Mouse (Mus musculus): ENCODE data around the gene Npas3. TPM values are rescaled to one million over a fixed set of nuclear protein-coding genes. Genes with fewer than 3 reads are reported as not detected.
A peak's percentile ranks its signal among the peaks of the same experiment; 100 is the strongest.

Gene Npas3
- polyA plus RNA-seq, 1 experiment from 2014 or later, result 0.16 TPM

GRCm38 (mm10) chr12:53764143-53764542 is 515.7 kb downstream of the Npas3 start:
- DNase-seq, result no peak
- no peaks in the 10 kb centered on the region for H3K9me3 ChIP-seq (replicated peaks)
- no peak overlapping the region for H3K4me2 ChIP-seq
- ATAC-seq (ENCODE audit: low read depth), result no peak
- WGBS (ENCODE audit: insufficient replicate concordance), result 49% methylated on average over 4 of the region's 4 CpGs
- H3K27ac ChIP-seq, result no peak overlapping the region
- no peaks in the 10 kb centered on the region for H3K36me3 ChIP-seq
- no peak overlapping the region for H3K9ac ChIP-seq
- H3K27me3 ChIP-seq, result no peaks in the 10 kb centered on the region
- H3K4me3 ChIP-seq (replicated peaks), result no peak overlapping the region
- H3K4me1 ChIP-seq (replicated peaks), result no peaks in the 10 kb centered on the region

GRCm38 (mm10) chr12:53768392-53768791 is 519.9 kb downstream of the Npas3 start:
- WGBS (ENCODE audit: insufficient replicate concordance), result 80% methylated on average over 11 of the region's 11 CpGs
- H3K4me1 ChIP-seq (replicated peaks), result no peaks in the 10 kb centered on the region
- no peak for ATAC-seq (ENCODE audit: low read depth)

GRCm38 (mm10) chr12:53771394-53771936 is 523.0 kb downstream of the Npas3 start:
- DNase-seq, result no peak
- Histone ChIP-seq H3K4me1 (replicated peaks) (no peaks in the 10 kb centered on the region), H3K4me2 (no peak overlapping the region), H3K27ac (no peak overlapping the region), H3K9me3 (replicated peaks) (no peaks in the 10 kb centered on the region), H3K9ac (no peak overlapping the region), H3K27me3 (no peaks in the 10 kb centered on the region), H3K36me3 (no peaks in the 10 kb centered on the region), H3K4me3 (replicated peaks) (no peak overlapping the region)
- no peak for ATAC-seq (ENCODE audit: low read depth)
- WGBS (ENCODE audit: insufficient replicate concordance), result 69% methylated on average over 14 of the region's 14 CpGs

More at GRCm38 (mm10) chr12:53768392-53768791, 519.9 kb downstream of the Npas3 start:
- Histone ChIP-seq H3K4me3 (replicated peaks) (no peak overlapping the region), H3K27ac (no peak overlapping the region), H3K9ac (no peak overlapping the region), H3K36me3 (no peaks in the 10 kb centered on the region), H3K27me3 (no peaks in the 10 kb centered on the region), H3K9me3 (replicated peaks) (no peaks in the 10 kb centered on the region), H3K4me2 (no peak overlapping the region)
- no peak for DNase-seq

- Histone ChIP-seq H3K4me1 (replicated peaks) (no peaks in the 10 kb centered on the region), H3K27ac (no peak overlapping the region), H3K27me3 (no peaks in the 10 kb centered on the region; the same call in none of the 2 replicates), H3K9ac (no peak overlapping the region), H3K9me3 (replicated peaks) (no peaks in the 10 kb centered on the region), H3K4me2 (no peak overlapping the region), H3K36me3 (no peaks in the 10 kb centered on the region), H3K4me3 (replicated peaks) (no peak overlapping the region)
- 64% methylated on average over 11 of the region's 11 CpGs for WGBS (ENCODE audit: insufficient replicate concordance)
- ATAC-seq (ENCODE audit: low read depth) (no peak), DNase-seq (no peak)
These were observed 533.5 kb downstream of the Npas3 start for GRCm38 (mm10) chr12:53781850-53782552.

GRCm38 (mm10) chr12:53789501-53789900 is 541.0 kb downstream of the Npas3 start:
- H3K36me3 ChIP-seq, result no peaks in the 10 kb centered on the region
- no peak overlapping the region for H3K4me3 ChIP-seq (replicated peaks)
- H3K9me3 ChIP-seq (replicated peaks), result no peaks in the 10 kb centered on the region
- no peaks in the 10 kb centered on the region for H3K27me3 ChIP-seq
- ATAC-seq (ENCODE audit: low read depth), result no peak
- 73% methylated on average over 10 of the region's 10 CpGs for WGBS (ENCODE audit: insufficient replicate concordance)
- no peak for DNase-seq
- no peak overlapping the region for H3K27ac ChIP-seq
- H3K4me2 ChIP-seq, result no peak overlapping the region
- peaks cover 1% of the 10 kb centered on the region for H3K4me1 ChIP-seq (replicated peaks)
- no peak overlapping the region for H3K9ac ChIP-seq

GRCm38 (mm10) chr12:53794718-53795400 is 546.4 kb downstream of the Npas3 start:
- Histone ChIP-seq H3K9ac (no peak overlapping the region), H3K4me1 (replicated peaks) (peaks cover 13% of the 10 kb centered on the region), H3K36me3 (no peaks in the 10 kb centered on the region), H3K27me3 (0 out of 2 replicates have a peak, but pooled peaks cover 4% of the 10 kb centered on the region), H3K4me2 (peak overlapping the region; percentile 17; the same call in 1 of the 2 replicates), H3K27ac (peak overlapping the region; percentile 54; the same call in 1 of the 2 replicates), H3K4me3 (replicated peaks) (no peak overlapping the region), H3K9me3 (replicated peaks) (no peaks in the 10 kb centered on the region)
- WGBS (ENCODE audit: insufficient replicate concordance), result 52% methylated on average over 6 of the region's 6 CpGs
- ATAC-seq (ENCODE audit: low read depth), result peak; percentile 92
- DNase-seq, result peak; percentile 17

GRCm38 (mm10) chr12:53801831-53802230 is 553.4 kb downstream of the Npas3 start:
- 73% methylated on average over 6 of the region's 6 CpGs for WGBS (ENCODE audit: insufficient replicate concordance)
- no peak overlapping the region for H3K9ac ChIP-seq
- DNase-seq, result no peak
- peaks cover 4% of the 10 kb centered on the region; the same call in 1 of the 2 replicates for H3K4me1 ChIP-seq (replicated peaks)
- 0 out of 2 replicates have a peak, but pooled peaks cover 7% of the 10 kb centered on the region for H3K27me3 ChIP-seq
- no peaks in the 10 kb centered on the region for H3K9me3 ChIP-seq (replicated peaks)
- H3K4me3 ChIP-seq (replicated peaks), result no peak overlapping the region
- ATAC-seq (ENCODE audit: low read depth), result no peak
- no peaks in the 10 kb centered on the region for H3K36me3 ChIP-seq
- no peak overlapping the region for H3K4me2 ChIP-seq
- H3K27ac ChIP-seq, result no peak overlapping the region

- DNase-seq (no peak), ATAC-seq (ENCODE audit: low read depth) (no peak)
- Histone ChIP-seq H3K4me1 (replicated peaks) (peaks cover 4% of the 10 kb centered on the region; the same call in 1 of the 2 replicates), H3K27me3 (0 out of 2 replicates have a peak, but pooled peaks cover 7% of the 10 kb centered on the region), H3K9me3 (replicated peaks) (no peaks in the 10 kb centered on the region), H3K27ac (no peak overlapping the region), H3K4me2 (no peak overlapping the region), H3K9ac (no peak overlapping the region), H3K36me3 (no peaks in the 10 kb centered on the region), H3K4me3 (replicated peaks) (no peak overlapping the region)
- 70% methylated on average over 7 of the region's 7 CpGs for WGBS (ENCODE audit: insufficient replicate concordance)
These were observed 553.9 kb downstream of the Npas3 start for GRCm38 (mm10) chr12:53802381-53802780.

GRCm38 (mm10) chr12:53810081-53810480 is 561.6 kb downstream of the Npas3 start:
- Histone ChIP-seq H3K4me3 (replicated peaks) (no peak overlapping the region), H3K9me3 (replicated peaks) (no peaks in the 10 kb centered on the region), H3K4me1 (replicated peaks) (peaks cover 3% of the 10 kb centered on the region; the same call in 1 of the 2 replicates), H3K36me3 (no peaks in the 10 kb centered on the region), H3K4me2 (no peak overlapping the region), H3K27ac (no peak overlapping the region), H3K9ac (no peak overlapping the region), H3K27me3 (no peaks in the 10 kb centered on the region; the same call in 1 of the 2 replicates)
- DNase-seq (no peak), ATAC-seq (ENCODE audit: low read depth) (no peak)
- 65% methylated on average over 2 of the region's 2 CpGs for WGBS (ENCODE audit: insufficient replicate concordance)

- Histone ChIP-seq H3K4me1 (replicated peaks) (peaks cover 9% of the 10 kb centered on the region), H3K27ac (no peak overlapping the region), H3K9me3 (replicated peaks) (no peaks in the 10 kb centered on the region), H3K27me3 (no peaks in the 10 kb centered on the region; the same call in 1 of the 2 replicates), H3K4me3 (replicated peaks) (no peak overlapping the region), H3K4me2 (no peak overlapping the region), H3K36me3 (no peaks in the 10 kb centered on the region), H3K9ac (no peak overlapping the region)
- DNase-seq, result no peak
- ATAC-seq (ENCODE audit: low read depth), result no peak
- 63% methylated on average over 7 of the region's 7 CpGs for WGBS (ENCODE audit: insufficient replicate concordance)
These were observed 565.8 kb downstream of the Npas3 start for GRCm38 (mm10) chr12:53814291-53814690.

- DNase-seq (peak; percentile 33), ATAC-seq (ENCODE audit: low read depth) (peak; percentile 97)
- no peak overlapping the region for H3K4me3 ChIP-seq (replicated peaks)
- H3K9me3 ChIP-seq (replicated peaks), result no peaks in the 10 kb centered on the region
- H3K9ac ChIP-seq, result peak overlapping the region; percentile 4; the same call in 1 of the 2 replicates
- WGBS (ENCODE audit: insufficient replicate concordance), result 34% methylated on average over 4 of the region's 4 CpGs
- H3K27me3 ChIP-seq, result peaks cover 3% of the 10 kb centered on the region; the same call in 1 of the 2 replicates
- peaks cover 16% of the 10 kb centered on the region for H3K4me1 ChIP-seq (replicated peaks)
- no peak overlapping the region for H3K4me2 ChIP-seq
- H3K27ac ChIP-seq, result no peak overlapping the region; the same call in 1 of the 2 replicates
- no peaks in the 10 kb centered on the region for H3K36me3 ChIP-seq
These were observed 571.5 kb downstream of the Npas3 start for GRCm38 (mm10) chr12:53819982-53820381.

Data from liver, embryonic 13.5 days (tissue).